Mouse (Mus musculus) myocyte (in vitro differentiated cells): ENCODE measurements around the gene Lmnb2.

Experiments
- MAX ChIP-seq: IDR thresholded peaks from one replicate; pipeline ENCODE4 v1.6.1; 2011; ENCODE audit warnings: low read depth, mild to moderate bottlenecking, control low read depth
- MYOG ChIP-seq, 3 experiments: IDR thresholded peaks; one replicate each; pipeline ENCODE4 v1.6.1; 2011; ENCODE audit warnings: control low read depth in 2 of 3, low read depth in 2 of 3, mild to moderate bottlenecking in 2 of 3; ENCODE audit not compliant: insufficient read length in 2 of 3, control insufficient read depth in 1 of 3, insufficient read depth in 1 of 3
- POLR2A ChIP-seq: IDR thresholded peaks from one replicate; pipeline ENCODE4 v1.6.1; 2011; ENCODE audit warnings: low read depth, mild to moderate bottlenecking, control low read depth, moderate library complexity; ENCODE audit not compliant: insufficient read length
- POLR2AphosphoS2 ChIP-seq: IDR thresholded peaks from one replicate; pipeline ENCODE4 v1.6.1; 2011; ENCODE audit warnings: low read depth, control low read depth; ENCODE audit not compliant: insufficient read length
- TCF3 ChIP-seq: IDR thresholded peaks from one replicate; pipeline ENCODE4 v1.6.1; 2011; ENCODE audit warnings: low read depth, control low read depth; ENCODE audit not compliant: insufficient read length

DNA sequence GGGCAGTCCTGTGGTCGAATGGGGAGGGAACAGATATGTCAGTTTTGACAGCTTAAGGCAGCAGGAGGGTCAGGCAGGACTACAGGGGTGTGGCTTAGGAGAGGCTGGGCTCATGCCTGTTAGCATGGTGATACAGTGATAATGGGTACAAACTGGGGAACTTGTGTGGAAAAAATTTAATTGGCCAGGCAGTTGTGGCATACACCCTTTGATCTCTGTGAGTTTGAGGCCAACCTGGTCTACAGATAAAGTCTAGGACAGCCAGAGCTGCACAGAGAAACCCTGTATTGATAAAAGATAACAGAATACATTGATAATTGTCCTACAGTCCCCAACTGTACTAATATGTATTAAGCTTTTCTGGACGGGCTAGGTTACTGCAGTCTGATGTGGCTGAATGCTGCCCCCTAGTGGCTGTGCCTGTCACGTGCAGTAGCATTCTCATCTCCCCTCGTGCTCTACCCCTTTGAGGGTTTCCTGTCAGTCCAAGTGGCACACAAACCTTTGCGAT lies 37.9 kb downstream of the Lmnb2 start:
- TF ChIP-seq MAX (peak; percentile 35), POLR2A (no peak), MYOG (IDR thresholded peaks at IDR 0.05; ENCODE audit: control insufficient read depth in 1 of 3, insufficient read depth in 1 of 3, insufficient read length in 2 of 3, low read depth in 2 of 3) (no peak), TCF3 (no peak), POLR2AphosphoS2 (no peak)
